Mouse (Mus musculus) hematopoietic stem cell, adult 5-6 weeks (primary cell): ENCODE measurements around the gene Ivl. TPM values are rescaled to one million over a fixed set of nuclear protein-coding genes. Genes with fewer than 3 reads are reported as not detected.

Experiments
- total RNA-seq: library from RNA; stranded (forward); fragments of 172-1452, 232-1000 nt; gene quantifications from 2 replicates; pipeline ENCODE4 v1.2.3, GENCODE M21; 2017

Ivl gene
- total RNA-seq, 1 experiment from 2014 or later: not detected

Other genes with a start within 250 kb of the Ivl start
- not detected in 2 replicates for gene Sprr2d, start 234.6 kb downstream of the Ivl start, total RNA-seq
- not detected in 2 replicates for gene Sprr2e, start 221.6 kb downstream of the Ivl start, total RNA-seq
- not detected in 2 replicates for gene Sprr2f, start 208.5 kb downstream of the Ivl start, total RNA-seq
- not detected in 2 replicates for gene Sprr2h, start 188.1 kb downstream of the Ivl start, total RNA-seq
- gene Sprr2i, start 165.7 kb downstream of the Ivl start, total RNA-seq: not detected in 2 replicates
- not detected in 2 replicates for gene Sprr2j-ps, start 155.7 kb downstream of the Ivl start, total RNA-seq
- 1.0 and 1.6 TPM in 2 replicates for gene Gm9774, start 144.3 kb downstream of the Ivl start, total RNA-seq
- gene Sprr2k, start 141.2 kb downstream of the Ivl start, total RNA-seq: not detected in 2 replicates
- gene Sprr1b, start 134.9 kb downstream of the Ivl start, total RNA-seq: not detected in 2 replicates
- gene Sprr3, start 115.0 kb downstream of the Ivl start, total RNA-seq: not detected in 2 replicates
- gene Sprr1a, start 87.8 kb downstream of the Ivl start, total RNA-seq: not detected in 2 replicates
- gene Sprr4, start 73.2 kb downstream of the Ivl start, total RNA-seq: not detected in 2 replicates
- gene 2310046K23Rik, start 39.2 kb downstream of the Ivl start, total RNA-seq: not detected in 2 replicates
- not detected in 2 replicates for gene Smcp, start 15.3 kb upstream of the Ivl start, total RNA-seq
- not detected in 2 replicates for gene 2210017I01Rik, start 33.8 kb upstream of the Ivl start, total RNA-seq
- not detected in 2 replicates for gene Lce6a, start 47.9 kb upstream of the Ivl start, total RNA-seq
- not detected in 2 replicates for gene Lce1a1, start 74.6 kb upstream of the Ivl start, total RNA-seq
- not detected in 2 replicates for gene Lce1b, start 83.2 kb upstream of the Ivl start, total RNA-seq
- not detected in 2 replicates for gene Lce1a2, start 96.6 kb upstream of the Ivl start, total RNA-seq
- not detected in 2 replicates for gene Lce1c, start 105.5 kb upstream of the Ivl start, total RNA-seq
- not detected in 2 replicates for gene Lce1d, start 113.5 kb upstream of the Ivl start, total RNA-seq
- not detected in 2 replicates for gene Lce1e, start 135.3 kb upstream of the Ivl start, total RNA-seq
- not detected in 2 replicates for gene Lce1f, start 146.6 kb upstream of the Ivl start, total RNA-seq
- not detected in 2 replicates for gene Gm38119, start 165.4 kb upstream of the Ivl start, total RNA-seq
- gene Lce1g, start 178.6 kb upstream of the Ivl start, total RNA-seq: not detected in 2 replicates
- not detected in 2 replicates for gene Lce1h, start 191.3 kb upstream of the Ivl start, total RNA-seq
- not detected in 2 replicates for gene Lce1i, start 205.2 kb upstream of the Ivl start, total RNA-seq
- not detected in 2 replicates for gene Lce1j, start 216.8 kb upstream of the Ivl start, total RNA-seq
- gene Lce1k, start 234.2 kb upstream of the Ivl start, total RNA-seq: not detected in 2 replicates